Mouse (Mus musculus) spleen, adult 12 weeks (tissue): ENCODE measurements around the gene Ccl2.

Source experiments
- DNase-seq: peaks from one replicate; pipeline ENCODE4 v3.0.0; 2022; ENCODE audit warnings: low spot score

The Ccl2 gene

GRCm38 (mm10) chr11:82035857-82036256 lies 486 bp downstream of the Ccl2 start:
- no peak for DNase-seq

- DNase-seq = no peak
These were observed 3.2 kb downstream of the Ccl2 start, which contains the start of gene Gm17268 for GRCm38 (mm10) chr11:82038535-82038934. TSS of gene Gm17268 (minus strand) at chr11:82038562.

- DNase-seq = no peak
These were observed 3.8 kb downstream of the Ccl2 start for GRCm38 (mm10) chr11:82039132-82039660.

DNA sequence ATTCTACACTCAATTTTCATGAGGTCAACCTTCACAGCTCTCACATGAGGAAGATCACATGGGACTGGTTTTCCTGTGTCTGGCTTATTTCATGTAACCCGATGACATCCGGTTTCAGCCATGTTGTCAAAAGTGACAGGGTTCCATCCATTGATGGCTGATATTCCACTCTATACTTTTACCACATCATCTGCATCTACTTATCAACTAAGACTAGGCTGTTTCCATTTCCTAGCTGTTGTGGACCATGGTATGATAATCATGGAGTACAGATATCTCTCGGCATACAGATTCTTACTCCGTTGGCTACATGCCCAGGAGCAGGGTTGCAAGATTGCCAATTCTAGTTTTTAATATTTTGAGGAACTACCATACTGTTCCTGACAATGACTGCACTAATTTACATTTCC lies 6.3 kb downstream of the Ccl2 start:
- no peak for DNase-seq

- DNase-seq = no peak
These were observed 10.1 kb downstream of the Ccl2 start, which contains the start of gene Ccl7 for GRCm38 (mm10) chr11:82045471-82045870. TSS of gene Ccl7 (plus strand) at chr11:82045712.

- DNase-seq = no peak
These were observed 12.5 kb downstream of the Ccl2 start for GRCm38 (mm10) chr11:82047746-82048415.

DNA sequence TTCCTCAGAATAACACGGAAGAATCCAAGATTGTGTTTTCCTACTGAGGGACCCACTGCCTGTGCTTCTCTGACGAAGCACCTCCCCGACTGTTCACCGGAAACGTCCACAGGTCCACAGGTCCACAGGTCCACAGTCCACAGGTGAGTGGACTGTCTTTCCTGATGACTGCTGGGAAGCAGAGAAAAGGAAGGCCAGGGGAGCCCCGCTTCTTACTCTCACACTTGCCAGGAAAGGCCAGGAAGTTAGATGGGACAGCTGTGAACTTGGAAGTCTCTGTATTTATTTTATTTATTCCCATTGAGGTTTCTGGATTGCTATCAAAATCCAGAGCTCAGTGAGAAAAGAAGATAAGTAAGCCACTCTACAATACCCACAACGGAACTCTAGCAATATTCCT lies 18.5 kb downstream of the Ccl2 start:
- no peak for DNase-seq

GRCm38 (mm10) chr11:82057646-82058045 lies 22.3 kb downstream of the Ccl2 start, which contains the start of gene Ccl11:
TSS of gene Ccl11 (plus strand) at chr11:82057823.
- DNase-seq = no peak

DNA sequence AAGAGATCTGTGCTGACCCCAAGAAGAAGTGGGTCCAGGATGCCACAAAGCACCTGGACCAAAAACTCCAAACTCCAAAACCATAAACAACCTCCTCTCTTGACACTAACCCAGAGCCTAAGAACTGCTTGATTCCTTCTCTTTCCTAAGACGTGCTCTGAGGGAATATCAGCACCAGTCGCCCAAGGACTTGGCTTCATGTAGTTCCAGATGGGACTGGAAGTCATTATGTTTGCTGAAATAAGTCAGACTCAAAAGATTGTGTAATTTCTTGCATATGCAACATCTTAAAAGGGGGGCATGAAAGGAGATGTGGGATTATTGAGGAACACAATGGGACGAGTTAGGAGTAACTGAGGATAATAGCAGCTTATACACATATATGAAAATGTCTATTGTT lies 26.9 kb downstream of the Ccl2 start:
- no peak for DNase-seq

DNA sequence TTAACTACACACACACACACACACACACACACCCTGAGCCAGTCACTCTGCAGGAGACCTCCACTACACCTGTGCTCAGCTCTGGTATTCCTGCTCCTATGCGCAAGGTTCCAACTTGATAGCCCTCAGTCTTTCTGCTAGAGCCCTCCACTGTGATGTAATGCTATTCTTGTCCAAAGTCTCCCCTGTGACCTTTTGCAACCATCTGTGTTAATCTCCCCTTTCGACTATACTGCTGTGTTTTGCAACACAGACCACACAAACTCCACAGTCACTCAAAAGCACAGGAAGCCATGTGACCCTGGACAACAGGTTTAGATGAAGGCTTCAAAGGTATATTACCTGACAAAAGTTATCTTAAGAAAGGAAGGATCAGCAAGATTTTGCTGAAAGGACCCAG lies 28.1 kb downstream of the Ccl2 start:
- DNase-seq = no peak

- DNase-seq = no peak
These were observed 31.7 kb downstream of the Ccl2 start for GRCm38 (mm10) chr11:82066953-82067571.

DNA sequence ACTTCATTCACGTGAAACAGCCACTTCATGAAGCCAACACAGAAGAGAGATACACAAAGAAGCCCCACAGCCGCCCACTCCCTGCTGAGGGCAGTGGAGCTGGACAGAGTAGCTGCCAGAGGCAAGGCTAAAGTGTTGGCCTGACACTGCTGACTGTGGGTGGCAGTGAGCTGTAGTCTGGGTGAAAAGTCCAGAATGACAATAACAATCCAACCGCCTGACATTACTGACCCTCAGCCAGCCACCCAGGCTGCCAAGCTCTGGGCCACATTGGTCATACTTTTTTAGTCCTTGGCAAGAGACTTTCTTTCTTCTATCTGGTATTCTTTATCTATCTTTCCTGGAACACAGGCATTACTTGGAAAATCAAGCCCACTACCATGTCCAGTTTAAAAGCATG lies 35.7 kb downstream of the Ccl2 start:
- no peak for DNase-seq

GRCm38 (mm10) chr11:82072374-82072773 lies 37.0 kb downstream of the Ccl2 start:
- DNase-seq = no peak

DNA sequence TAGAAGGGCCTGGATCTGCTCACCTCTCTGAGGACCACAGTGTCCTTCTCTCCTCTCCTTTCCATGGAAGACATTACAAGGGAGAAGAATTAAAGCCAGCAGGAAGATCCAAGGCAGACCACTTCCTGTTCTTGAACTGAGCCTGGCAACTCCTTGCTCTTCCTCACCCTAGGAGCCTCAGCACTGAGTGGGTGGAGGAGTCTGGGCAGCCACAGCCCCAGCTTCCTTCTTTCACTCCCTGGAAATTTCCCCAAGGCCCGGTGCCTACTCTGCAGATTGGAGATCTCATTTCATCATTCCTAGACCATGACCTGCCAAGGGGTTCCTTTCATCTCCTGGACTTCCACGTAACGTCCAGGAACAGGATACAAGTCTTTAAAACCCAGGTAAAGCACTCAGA lies 37.6 kb downstream of the Ccl2 start:
- no peak for DNase-seq

DNA sequence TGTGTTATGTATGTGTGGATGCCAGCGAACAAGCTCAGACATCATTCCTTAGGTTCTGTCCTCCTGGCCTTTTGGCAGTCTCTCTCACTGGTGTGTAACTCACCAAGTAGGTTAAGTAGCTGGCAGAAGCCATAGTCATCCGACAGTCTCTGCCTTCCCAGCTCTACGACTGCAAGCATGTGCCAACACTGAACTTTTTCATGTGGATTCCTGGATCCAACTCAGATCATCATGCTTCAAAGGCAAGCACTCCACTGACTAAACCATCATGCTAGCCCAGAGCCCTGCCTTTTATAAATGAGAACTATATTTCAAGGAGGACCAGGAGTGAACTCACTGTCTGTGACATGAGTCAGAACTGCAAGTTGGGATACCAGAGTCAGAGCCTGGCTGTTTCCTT lies 38.3 kb downstream of the Ccl2 start:
- DNase-seq = no peak

DNA sequence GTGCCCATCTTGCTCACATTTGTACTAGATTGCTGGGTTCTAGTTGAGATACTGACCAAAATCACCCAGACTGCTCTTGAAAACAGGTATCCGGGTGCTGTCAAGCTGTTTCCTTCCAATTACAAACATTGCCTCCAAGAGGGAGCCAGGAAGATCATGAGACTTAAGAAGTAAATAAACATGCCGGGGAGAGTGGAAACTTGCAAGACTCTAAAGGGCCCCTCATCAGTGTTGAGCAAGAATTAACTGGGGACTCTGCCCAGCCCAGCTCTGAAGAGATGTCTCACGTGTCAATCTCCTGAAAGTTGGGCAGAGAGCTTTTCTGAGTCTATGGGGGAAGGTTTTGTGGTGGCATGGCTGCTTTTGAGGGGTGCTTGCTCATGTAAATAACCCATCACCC lies 41.7 kb downstream of the Ccl2 start:
- no peak for DNase-seq

- DNase-seq = no peak
These were observed 42.9 kb downstream of the Ccl2 start for GRCm38 (mm10) chr11:82078136-82078730.

- DNase-seq = no peak
These were observed 45.5 kb downstream of the Ccl2 start for GRCm38 (mm10) chr11:82080865-82081264.

DNA sequence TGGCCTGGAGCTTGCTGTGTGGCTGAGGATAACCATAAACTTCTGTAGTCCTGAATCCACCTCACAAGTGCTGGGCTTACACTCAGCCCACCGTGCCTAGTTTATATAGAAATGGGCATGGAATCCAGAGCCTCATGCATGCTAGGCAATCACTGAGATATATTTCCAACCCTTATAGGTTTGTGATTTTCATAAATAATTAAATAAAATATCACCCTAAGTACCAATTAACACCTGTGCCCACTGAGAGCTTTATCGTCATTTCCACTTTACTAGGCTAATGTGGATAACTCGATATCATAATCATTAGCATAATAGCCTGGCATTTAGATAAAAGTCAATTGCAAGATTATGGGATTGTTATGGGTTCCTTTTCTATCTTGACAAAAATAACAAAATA lies 49.0 kb downstream of the Ccl2 start:
- DNase-seq = no peak
